Mouse (Mus musculus): ENCODE measurements around the gene Ssr1.

DNA sequence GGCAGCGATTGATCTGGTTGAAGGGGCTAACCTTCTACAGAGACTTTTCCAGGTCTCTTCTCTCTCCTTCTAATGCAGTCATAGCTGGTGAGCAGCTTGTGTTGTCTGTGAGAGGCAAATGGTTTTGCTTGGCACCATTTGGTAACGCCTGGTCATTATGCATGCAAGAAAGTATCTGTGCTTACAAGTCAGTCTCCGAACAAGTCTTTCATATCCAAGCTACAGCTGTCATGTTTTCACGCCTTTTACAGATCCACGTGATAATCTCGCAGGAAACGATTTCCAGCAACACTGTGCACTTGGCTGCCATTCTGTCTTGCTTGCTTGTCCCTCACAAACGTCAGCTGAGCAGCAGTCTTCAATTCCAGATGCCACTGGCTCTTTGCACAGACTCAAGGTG lies 24.0 kb downstream of the Ssr1 start:
- TF ChIP-seq CTCF (IDR thresholded peaks at IDR 0.05; ENCODE audit: low read depth, low read length), result no peak
- TF ChIP-seq POLR2A (IDR thresholded peaks at IDR 0.05; ENCODE audit: insufficient read depth, low read length), result no peak

Measured in ES-Bruce4 (cell line).